In genomic region chr2:34795426-34795825, GRCm38 (mm10) we compare ENCODE assay signal across 1 mouse cellular context.
TF ChIP-seq lines count a peak whose summit lies in the region.

No protein-coding gene starts in this region.

TF ChIP-seq in MEL, 35 proteins besides CTCF, POLR2A, EP300 and RAD21 (continued from another document):
- TF ChIP-seq GABPA (IDR thresholded peaks at IDR 0.05; ENCODE audit: low read depth, low read length) (no peak), NRF1 (IDR thresholded peaks at IDR 0.05; ENCODE audit: insufficient read depth, low read depth, low read length, poor library complexity, severe bottlenecking) (no peak), ELF1 (IDR thresholded peaks at IDR 0.05; ENCODE audit: low read depth, low read length) (no peak), ZNF384 (IDR thresholded peaks at IDR 0.05; ENCODE audit: low read depth, low read length) (no peak), CHD1 (IDR thresholded peaks at IDR 0.05; ENCODE audit: low read depth, low read length) (no peak), ETS1 (IDR thresholded peaks at IDR 0.05; ENCODE audit: low read depth, low read length) (0 out of 2 replicates have a peak, but pooled peaks have one; percentile 25), TAL1 (IDR thresholded peaks at IDR 0.05; ENCODE audit: low read length) (peak; percentile 72), UBTF (IDR thresholded peaks at IDR 0.05; ENCODE audit: borderline replicate concordance, insufficient read depth, low read depth, low read length) (no peak), POLR2AphosphoS2 (IDR thresholded peaks at IDR 0.05; ENCODE audit: low read length) (no peak), POLR2AphosphoS5 (IDR thresholded peaks at IDR 0.05; ENCODE audit: borderline replicate concordance, low read depth, low read length) (no peak), SMC3 (IDR thresholded peaks at IDR 0.05; ENCODE audit: low read depth, low read length) (no peak), MAFK (IDR thresholded peaks at IDR 0.05; ENCODE audit: borderline replicate concordance, low read depth, low read length) (no peak), BHLHE40 (IDR thresholded peaks at IDR 0.05; ENCODE audit: borderline replicate concordance, low read depth, low read length) (no peak), MEF2A (IDR thresholded peaks at IDR 0.05; ENCODE audit: extremely low read depth, insufficient replicate concordance, low read depth, low read length, poor library complexity, severe bottlenecking) (no peak), MYC (IDR thresholded peaks at IDR 0.05; ENCODE audit: low read depth, low read length) (no peak), E2F4 (IDR thresholded peaks at IDR 0.05; ENCODE audit: borderline replicate concordance, low read depth, low read length) (no peak), USF1 (IDR thresholded peaks at IDR 0.05; ENCODE audit: low read depth, low read length) (no peak), MAZ (IDR thresholded peaks at IDR 0.05; ENCODE audit: low read depth, low read length) (no peak), CHD2 (IDR thresholded peaks at IDR 0.05; ENCODE audit: low read length) (no peak), KAT2A (conservative IDR thresholded peaks at IDR 0.05; ENCODE audit: low read depth, low read length) (no peak), MAX (IDR thresholded peaks at IDR 0.05; ENCODE audit: low read length) (no peak), GATA1 (IDR thresholded peaks at IDR 0.05; ENCODE audit: low read depth, low read length) (peak; percentile 79), SIN3A (IDR thresholded peaks at IDR 0.05; ENCODE audit: low read length) (no peak), USF2 (IDR thresholded peaks at IDR 0.05; ENCODE audit: borderline replicate concordance in 1 of 2, insufficient read depth in 1 of 2, low read depth in 1 of 2, low read length in 2 of 2) (no peak), MYB (IDR thresholded peaks at IDR 0.05; ENCODE audit: low read depth, low read length) (no peak), ZC3H11A (IDR thresholded peaks at IDR 0.05; ENCODE audit: low read depth, low read length) (no peak)
TF ChIP-seq in MEL: peak in this region for 5.
